Mouse (Mus musculus) 3134 (cell line): ENCODE results near the gene Kcnd3.

Experiments
- DNase-seq: peaks from one replicate; pipeline ENCODE4 v3.0.0-alpha.2; 2011; ENCODE audit warnings: low spot score; ENCODE audit not compliant: insufficient read length; ENCODE audit errors: extremely low read depth

Gene Kcnd3

GRCm38 (mm10) chr3:105571944-105572343 is 119.8 kb downstream of the Kcnd3 start:
- no peak for DNase-seq

- DNase-seq: no peak
Measured at GRCm38 (mm10) chr3:105573156-105573555, 121.0 kb downstream of the Kcnd3 start.

- no peak for DNase-seq
Measured at GRCm38 (mm10) chr3:105578320-105578719, 126.2 kb downstream of the Kcnd3 start.

- DNase-seq: no peak
Measured at GRCm38 (mm10) chr3:105581119-105581518, 129.0 kb downstream of the Kcnd3 start.

GRCm38 (mm10) chr3:105585734-105586159 is 133.6 kb downstream of the Kcnd3 start:
- DNase-seq: no peak

- no peak for DNase-seq
Measured at GRCm38 (mm10) chr3:105590056-105590672, 138.0 kb downstream of the Kcnd3 start.

DNA sequence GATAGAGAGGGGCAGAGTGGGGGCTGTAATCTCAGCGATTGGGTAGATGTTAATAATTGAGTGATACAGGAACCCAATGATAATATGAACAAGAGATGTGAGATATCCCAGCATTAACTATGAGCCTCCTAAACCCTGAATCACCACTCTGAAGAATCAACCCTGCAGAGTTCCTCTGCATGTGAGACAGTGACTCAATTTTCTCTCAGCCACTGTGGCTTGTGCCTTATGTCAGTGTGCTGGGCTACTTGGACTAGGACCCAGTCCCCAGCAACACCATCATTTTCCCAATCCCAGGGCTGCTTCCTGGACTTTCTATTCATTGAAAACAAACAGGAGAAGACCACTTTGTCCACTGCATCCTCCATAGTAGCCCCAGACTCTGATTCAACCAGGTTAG is 139.6 kb downstream of the Kcnd3 start:
- no peak for DNase-seq

DNA sequence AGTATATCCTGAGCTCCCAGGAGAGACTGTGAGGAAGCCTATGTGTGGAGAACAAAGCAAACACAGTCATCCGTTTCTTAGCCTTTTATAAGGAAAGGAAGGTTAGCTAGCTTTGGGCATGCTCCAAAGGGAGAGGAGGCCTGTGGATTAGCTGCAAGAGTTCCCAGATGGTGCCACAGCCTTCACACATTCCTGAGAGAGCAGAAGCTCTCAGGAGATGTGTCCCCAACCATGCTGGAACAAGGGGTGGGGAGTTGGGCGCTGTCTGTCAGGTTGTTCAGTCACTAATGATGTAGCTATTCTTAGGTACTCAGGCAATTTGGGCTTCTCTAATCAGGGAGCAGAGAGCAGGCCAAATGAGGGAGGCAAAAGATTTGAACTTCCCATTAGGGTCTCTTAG is 140.1 kb downstream of the Kcnd3 start:
- no peak for DNase-seq

GRCm38 (mm10) chr3:105600483-105600882 is 148.4 kb downstream of the Kcnd3 start:
- DNase-seq: no peak

- no peak for DNase-seq
Measured at GRCm38 (mm10) chr3:105602966-105603365, 150.8 kb downstream of the Kcnd3 start.

GRCm38 (mm10) chr3:105605726-105606125 is 153.6 kb downstream of the Kcnd3 start:
- no peak for DNase-seq

DNA sequence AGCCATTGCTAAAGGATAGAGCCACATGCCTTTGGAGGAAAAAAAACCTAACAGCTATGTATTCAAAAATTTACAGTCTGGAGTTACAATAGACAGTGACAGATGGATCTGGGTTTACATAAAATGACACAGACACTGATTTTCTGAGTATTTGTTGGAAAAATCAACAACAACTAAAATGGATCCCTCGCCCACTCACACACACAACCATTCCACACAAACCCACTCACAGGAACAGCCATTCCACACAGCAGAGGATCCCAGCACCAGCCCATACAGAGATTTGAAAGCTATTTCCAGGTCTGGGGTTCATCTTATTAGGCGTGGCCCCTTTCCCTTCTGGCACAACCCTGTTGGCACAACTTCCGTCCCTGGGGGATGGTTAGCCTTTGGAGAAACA is 156.7 kb downstream of the Kcnd3 start:
- no peak for DNase-seq

GRCm38 (mm10) chr3:105611531-105612422 is 159.6 kb downstream of the Kcnd3 start:
- DNase-seq: no peak

DNA sequence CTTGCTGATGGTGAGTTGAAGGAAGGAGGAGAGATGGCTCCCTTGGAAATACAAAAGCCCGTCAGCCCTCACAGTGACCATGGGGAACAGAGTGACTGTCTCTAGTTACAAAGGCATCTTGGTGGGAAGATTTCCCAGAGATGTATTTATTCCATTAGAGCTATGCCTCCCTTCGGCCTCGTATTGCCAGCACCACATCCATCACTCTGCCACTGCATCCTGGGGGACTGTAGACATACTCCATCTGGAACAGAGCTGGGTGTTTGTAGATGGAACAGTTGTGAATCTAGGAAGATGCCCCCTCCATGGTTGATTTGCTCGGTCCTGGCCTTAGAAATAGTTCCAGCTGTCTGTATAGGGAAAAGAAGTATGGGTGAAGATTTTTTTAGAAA is 160.3 kb downstream of the Kcnd3 start:
- DNase-seq: no peak

- no peak for DNase-seq
Measured at GRCm38 (mm10) chr3:105616861-105617743, 165.0 kb downstream of the Kcnd3 start.

DNA sequence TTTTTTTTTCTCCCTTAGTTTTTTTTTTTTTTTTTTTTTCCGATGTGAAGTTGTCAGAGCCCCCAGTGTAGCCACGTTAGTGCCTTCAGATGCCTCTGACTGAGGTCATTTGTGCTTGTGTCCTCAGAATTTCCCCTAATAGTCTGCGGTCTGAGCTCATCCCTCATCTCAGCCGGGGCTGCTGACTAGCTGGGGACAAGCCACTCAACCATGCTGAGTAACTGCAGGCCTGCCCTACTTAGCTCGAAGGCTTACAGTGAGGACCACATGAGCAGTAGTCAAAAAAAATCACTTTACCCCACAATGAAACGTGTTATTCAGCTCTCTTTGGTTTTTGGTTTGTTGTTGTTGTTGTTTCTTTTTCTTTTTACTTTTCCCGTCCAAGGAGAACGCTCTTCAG is 169.0 kb downstream of the Kcnd3 start:
- no peak for DNase-seq

- DNase-seq: no peak
Measured at GRCm38 (mm10) chr3:105623137-105623536, 171.0 kb downstream of the Kcnd3 start.

DNA sequence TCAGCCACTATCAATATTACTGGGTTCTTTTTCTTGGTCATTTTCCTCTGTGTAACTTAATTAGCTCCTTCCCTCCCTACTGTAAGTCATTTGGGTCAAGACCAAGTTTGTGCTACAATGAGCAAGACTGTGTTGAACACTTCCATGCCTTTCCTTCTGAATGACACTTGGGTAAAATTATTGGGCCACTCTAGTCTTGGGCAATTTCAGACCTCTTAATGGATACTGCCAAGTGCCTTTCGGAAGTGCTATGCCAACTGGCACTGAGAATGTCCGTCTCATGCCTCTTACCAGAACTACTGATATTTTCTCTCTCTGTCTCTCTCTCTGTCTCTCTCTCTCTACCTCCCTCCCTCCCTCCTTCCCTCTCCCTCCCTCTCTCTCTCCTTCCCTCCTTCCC is 173.8 kb downstream of the Kcnd3 start:
- DNase-seq: no peak

DNA sequence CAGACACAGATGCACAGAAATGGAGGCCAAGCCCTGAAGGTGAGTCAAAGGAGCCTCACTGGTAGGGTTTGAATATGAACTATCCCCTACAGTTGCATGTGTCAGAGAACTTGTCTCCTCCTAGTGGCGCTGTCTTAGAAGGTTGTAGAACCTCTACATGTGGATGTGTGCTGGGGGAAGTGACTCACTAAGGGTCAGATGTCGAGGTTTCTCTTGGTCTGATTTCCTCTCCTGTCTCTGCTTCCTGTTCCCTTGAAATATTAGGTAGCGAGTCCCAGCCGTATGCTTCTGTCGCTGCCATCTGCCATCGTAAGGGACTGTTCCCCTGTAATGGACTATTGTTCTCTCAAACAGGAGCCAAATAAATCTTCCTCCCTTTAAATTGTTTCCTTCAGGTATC is 175.1 kb downstream of the Kcnd3 start:
- DNase-seq: no peak

DNA sequence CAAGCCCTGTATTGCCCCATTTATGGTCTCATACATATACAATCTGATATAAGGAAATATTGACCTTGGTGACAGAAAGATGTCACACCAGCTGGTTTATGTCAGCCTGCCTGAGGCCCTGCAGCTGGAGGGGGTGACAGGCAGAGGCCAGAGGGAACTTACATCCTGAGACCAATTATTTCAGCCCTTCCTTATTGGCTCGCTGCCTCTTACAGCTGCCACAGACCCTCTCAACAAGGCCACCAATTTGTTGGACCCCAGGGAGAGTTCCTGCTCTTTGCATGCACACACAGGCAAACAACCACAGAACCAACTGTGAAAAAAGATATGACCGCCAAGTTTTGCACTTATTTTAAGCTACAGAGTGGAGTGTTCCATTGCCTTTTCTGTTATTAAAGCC is 180.2 kb downstream of the Kcnd3 start:
- DNase-seq: no peak

DNA sequence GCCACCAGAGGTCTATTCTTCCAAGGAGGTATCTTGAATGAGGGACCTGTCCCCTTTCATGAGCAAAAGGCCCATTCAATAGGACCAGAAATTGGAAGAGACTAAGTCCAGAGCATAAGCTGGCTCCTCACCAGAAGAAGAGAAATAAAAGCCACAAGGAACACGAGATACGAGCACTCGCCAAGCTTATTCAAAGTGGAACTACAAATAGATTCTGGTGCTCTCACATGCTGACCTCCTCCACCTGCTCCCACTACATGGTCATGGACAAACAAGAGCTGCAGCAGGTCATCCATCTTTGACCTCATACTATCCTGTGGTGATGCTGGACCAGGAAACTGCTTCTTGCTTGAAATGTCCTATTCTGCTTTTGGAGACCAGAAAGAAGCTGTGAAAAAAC is 180.9 kb downstream of the Kcnd3 start:
- no peak for DNase-seq
